Mouse (Mus musculus) c-Kit-positive CD71-positive TER-119-negative erythroid progenitor cells, embryonic 14.5 days (primary cell): ENCODE data around the gene Orc5.
"Not testable (repeated sequence)": the region's sequence is repeated elsewhere in the genome, so short reads cannot be mapped to it uniquely, and the experiment has no call there.

Experiments
- DNase-seq: peaks from one replicate; pipeline ENCODE4 v3.0.0-alpha.2; 2013; ENCODE audit warnings: low read depth

Gene Orc5

DNA sequence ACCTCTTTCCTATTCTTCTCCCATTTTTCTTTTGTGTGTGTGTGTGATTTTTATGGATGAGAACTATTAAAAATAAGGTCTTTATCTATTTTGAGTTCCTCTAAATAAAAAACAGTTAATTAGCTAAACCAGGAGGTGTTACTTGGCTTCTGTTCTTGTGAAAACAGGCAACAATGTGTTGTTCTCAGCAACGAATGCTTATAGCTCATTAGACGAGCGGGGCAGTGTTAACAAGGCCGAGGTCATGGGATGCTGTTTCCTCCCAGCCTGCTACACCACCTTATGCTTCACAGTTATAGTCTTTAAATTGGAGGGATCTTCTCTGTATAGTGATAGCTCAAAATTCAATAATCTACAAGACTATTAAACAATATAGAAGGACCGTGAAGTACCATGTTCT is 17.7 kb downstream of the Orc5 start:
- DNase-seq = no peak

DNA sequence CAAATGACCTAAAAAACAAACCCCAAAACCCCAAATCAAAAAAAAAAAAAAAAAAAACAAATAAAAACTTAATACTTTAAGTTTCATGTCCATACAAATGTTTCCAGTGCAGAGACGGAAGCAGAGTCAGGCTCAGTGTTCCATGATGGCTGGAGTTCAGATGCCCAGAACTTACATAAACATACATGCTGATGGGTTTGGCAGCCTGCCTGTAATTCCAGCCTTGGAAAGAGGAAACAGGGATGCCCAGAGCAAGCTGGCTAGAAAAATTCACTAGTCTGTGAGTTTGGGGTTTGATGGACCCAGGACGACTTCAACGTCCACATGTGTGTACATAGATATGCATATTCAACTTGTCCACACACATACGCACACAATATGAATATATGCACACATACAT is 27.6 kb downstream of the Orc5 start:
- DNase-seq = no peak

DNA sequence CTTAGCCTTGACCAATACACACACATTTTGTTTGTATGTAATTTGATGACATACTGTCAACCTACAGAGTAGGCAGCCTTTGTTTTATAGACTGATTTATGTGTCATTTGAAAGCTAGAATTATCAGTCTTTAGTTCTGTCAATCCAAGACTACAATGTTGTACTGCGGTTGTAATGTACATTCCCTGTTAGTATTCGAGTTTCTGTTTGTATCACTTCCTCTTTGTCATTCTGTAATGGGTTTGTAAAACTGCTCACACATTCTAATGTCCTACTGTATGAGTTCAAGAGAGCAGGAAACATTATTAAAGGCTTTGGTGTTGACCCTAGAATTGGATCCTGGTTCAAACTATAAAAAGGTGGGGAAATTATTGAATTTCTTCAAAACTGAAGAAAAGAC is 30.5 kb downstream of the Orc5 start:
- DNase-seq = no peak

DNA sequence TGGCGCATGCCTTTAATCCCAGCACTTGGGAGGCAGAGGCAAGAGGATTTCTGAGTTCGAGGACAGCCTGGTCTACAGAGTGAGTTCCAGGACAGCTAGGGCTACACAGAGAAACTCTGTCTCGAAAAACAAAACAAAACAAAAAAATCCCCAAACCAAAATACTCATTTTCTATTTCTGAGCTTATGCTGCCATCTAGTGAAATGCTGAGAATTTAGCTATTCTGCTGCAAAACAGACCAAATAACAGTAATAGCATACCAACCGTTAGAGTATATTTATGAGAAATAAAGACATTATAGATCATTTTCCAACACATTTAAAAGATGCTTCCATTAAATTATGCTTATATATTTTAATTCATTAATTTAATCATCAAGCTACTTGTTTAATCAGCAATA is 34.5 kb downstream of the Orc5 start:
- DNase-seq = not testable (repeated sequence)

DNA sequence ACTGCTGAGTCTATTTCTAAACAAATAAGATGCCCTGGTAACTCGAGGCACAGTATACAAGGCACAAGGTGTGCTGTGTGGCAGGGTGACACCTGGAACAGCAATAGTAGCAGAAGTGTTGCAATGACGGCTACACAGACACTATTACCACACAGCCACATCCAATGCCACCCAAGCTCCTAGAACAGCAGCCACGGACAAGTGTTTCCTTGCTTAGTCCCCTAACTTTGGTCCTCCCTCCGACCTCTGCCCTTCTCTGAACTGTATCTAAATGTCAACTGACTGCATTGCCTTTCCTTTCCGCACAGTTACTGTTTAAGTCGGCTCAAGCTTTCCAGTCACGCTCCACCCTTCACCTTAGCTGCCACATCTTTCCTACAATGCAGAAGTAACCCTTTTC is 36.0 kb downstream of the Orc5 start:
- DNase-seq = not testable (repeated sequence)

DNA sequence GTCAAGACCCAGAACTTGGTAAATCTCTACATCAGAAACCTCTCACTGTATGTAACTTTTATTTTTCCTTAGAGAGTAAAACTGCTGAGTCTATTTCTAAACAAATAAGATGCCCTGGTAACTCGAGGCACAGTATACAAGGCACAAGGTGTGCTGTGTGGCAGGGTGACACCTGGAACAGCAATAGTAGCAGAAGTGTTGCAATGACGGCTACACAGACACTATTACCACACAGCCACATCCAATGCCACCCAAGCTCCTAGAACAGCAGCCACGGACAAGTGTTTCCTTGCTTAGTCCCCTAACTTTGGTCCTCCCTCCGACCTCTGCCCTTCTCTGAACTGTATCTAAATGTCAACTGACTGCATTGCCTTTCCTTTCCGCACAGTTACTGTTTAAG is 37.6 kb downstream of the Orc5 start:
- not testable (repeated sequence) for DNase-seq

DNA sequence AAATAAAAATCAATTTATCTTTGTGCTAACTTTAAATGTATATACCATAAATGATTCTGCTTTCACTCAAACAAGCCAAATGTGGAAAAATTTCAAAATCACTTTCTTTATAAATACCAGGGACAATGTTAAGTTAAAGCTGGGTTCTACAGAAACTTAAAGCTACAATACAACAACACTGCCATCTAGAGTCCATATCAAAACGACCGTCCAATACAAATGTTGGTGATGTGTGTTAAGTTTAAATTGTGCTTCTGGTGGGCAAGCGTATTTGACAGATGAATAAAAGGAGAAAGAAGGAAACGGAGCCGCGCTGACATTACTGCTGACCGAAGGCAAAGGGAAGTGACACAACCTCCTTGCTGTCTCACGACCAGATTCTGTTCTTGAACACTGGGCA is 38.4 kb downstream of the Orc5 start:
- no peak for DNase-seq

DNA sequence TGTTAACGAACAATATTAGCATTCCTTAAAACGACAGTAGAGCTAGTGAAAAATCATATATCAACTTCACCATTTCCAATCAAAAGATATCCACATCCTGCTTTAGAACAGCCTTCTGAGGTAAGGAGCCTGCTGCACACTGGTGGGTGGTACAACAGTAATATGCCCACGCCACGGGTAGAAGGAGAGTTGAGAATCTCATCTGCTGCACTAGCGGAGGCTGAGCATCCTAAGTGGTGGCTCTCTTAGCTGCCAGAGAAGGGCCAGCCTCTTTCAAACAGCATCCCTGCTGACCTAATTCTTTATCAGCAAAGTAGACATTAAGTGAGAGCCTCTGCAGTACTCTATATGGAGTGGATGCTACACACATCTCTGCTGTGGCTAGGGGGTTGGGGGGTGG is 41.7 kb downstream of the Orc5 start:
- DNase-seq = no peak

DNA sequence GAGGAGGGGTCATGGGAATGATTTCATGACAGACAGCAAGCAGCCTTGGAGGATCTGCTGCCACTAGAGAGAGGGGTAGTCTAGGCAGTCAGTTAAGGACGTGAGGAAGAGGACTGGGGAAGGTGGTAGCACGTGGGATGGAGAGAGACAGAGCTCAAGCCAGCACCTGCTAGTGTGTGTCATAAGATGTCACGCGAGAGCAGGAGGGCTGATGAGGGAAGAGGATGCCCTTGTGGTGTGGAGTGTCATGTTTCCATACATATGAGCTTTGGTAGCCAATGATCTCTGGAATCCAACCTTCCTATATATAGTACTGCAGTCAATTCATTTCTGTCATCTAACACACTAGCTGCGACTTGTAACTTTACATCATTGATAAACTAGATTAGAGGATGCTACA is 50.8 kb downstream of the Orc5 start:
- no peak for DNase-seq

DNA sequence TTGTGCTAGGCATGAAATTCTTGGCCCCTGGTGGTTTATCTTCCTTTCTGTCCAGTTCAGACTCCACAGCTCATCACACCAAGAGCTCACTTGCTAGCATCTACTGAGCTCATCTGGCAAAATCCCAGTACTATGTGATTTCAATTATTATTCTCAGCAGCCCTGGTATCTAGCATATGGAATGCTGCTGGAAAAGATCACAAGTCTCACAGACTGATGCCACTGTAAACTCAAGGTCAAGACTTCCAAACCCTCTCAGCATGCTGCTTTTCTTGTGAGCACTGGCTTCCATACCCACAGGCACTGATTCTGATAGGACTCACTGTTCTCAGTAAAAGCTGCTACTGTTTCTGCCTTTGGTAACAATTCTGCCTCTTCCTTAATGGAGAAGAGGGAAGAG is 59.1 kb downstream of the Orc5 start:
- no peak for DNase-seq

DNA sequence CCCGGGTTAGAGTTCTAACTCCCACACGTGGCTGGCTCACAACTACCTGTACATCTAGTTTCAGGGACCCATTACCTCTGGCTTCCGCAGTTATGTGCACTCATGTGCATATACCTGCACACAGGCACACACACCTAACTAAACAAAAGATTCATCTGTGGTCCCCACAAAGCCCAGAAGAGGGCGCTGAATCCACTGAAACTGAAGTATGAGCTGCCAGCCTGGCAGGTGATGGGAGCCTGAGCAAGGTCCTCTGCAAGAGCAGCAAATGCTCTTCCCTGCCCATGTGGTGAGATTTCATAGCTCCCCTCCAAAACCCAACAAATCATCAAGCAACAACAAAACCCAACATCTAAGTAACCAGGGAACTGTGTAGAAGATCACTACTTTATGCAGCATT is 61.1 kb downstream of the Orc5 start:
- peak; percentile 27 for DNase-seq

DNA sequence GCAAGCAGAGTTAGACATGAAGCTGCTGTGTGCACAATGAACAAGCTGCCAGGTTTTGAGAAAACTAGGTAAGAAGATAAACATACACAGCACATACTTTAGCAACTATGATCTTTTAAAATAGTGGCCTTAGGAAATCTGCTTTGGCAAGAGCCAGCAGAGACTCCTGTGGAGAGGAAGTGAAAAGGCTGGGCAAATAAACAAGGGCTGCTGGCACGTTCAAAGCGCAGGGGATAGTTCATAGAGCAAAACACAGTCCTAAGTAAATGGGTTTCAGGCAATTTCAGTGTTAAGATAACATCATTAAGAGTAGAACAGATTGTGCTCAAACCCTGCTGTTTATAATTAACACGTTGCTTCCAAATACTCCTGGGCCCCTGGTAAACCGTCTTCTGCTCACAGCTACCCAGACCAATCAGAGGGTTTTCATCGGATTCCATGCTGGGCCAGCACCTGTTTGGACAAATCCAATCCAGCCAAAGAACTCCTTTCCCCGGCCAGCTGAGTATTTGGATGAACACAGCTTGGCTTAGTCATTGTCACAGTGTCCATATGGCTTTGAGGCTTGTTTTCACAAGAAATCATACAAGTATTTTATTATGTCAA is 63.5 kb downstream of the Orc5 start:
- DNase-seq = no peak

DNA sequence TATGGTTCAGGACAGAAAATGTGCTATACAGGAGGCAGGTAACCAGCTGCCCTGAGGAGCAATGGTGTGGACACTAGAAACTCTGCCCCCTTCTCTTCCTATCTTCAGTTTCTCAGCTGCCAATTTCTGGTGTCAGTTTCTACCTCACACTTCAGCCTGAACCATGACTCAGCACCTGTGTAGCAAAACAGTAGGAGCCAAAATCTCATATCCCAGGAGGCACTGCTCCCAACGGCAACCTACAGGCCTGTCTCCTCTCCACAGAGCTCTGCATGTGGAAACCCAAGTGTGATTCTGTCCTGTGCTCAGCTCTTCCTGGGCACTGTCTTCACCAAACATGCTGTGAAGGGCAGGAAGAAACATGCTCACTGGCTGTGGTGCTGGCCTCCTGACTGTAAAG is 64.5 kb downstream of the Orc5 start:
- peak; percentile 19 for DNase-seq

DNA sequence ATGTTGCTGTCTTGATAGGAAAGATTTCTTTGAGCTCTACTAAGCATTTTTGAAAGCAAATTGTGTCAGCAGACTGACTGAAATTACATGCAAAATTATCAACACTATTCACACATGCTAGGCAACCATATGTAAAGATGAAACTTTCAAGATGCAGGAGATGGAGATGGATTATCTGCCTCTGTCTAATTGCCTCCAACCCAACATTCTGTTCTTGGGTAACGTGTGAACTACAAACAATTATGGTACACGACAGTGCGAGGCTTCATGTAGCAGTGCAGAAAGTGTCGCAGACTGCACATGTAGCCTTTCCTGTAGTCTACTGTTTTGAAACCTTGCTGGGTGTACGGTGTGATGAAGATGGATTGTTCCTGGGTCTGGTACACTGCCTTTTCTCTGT is 67.7 kb downstream of the Orc5 start:
- DNase-seq = no peak

DNA sequence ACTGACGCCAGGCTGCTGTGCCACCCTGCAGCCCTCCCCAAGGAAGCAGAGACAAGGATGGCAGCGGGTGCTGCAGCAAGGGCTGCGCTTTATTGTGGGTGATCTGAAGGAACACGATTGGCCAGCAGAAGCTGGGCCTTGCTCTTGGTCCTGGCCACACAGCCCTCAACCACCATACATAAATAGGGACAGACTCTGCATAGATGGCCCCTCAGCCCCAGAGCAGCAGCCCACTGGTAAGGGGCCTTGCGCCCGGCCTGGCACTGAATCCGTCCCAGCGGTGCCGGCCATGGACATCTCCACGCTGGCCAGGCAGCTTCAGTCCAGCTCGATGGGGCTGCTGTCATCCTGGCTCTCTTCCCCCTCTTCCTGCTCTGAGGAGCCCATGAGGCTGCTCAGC is 77.8 kb downstream of the Orc5 start:
- DNase-seq = not testable (repeated sequence)

DNA sequence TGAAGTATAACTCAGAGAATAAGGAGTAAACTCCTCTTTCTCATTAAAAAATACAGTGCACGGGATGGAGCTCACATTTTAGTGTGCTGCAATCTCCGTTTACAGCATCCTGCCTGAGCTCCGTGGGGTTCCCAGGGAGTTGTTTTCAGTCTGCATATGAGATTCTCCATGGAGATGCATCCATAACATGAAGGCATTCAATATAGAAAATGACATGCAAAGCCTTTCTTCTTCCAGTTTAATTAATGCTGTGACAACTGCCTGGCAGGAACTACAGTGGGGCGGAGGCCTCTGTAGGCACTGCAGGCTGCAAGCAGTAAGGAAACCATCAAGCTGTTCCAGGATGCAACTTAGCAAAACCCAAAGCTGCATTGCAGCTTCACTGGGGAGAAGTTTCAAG is 79.0 kb downstream of the Orc5 start:
- no peak for DNase-seq

DNA sequence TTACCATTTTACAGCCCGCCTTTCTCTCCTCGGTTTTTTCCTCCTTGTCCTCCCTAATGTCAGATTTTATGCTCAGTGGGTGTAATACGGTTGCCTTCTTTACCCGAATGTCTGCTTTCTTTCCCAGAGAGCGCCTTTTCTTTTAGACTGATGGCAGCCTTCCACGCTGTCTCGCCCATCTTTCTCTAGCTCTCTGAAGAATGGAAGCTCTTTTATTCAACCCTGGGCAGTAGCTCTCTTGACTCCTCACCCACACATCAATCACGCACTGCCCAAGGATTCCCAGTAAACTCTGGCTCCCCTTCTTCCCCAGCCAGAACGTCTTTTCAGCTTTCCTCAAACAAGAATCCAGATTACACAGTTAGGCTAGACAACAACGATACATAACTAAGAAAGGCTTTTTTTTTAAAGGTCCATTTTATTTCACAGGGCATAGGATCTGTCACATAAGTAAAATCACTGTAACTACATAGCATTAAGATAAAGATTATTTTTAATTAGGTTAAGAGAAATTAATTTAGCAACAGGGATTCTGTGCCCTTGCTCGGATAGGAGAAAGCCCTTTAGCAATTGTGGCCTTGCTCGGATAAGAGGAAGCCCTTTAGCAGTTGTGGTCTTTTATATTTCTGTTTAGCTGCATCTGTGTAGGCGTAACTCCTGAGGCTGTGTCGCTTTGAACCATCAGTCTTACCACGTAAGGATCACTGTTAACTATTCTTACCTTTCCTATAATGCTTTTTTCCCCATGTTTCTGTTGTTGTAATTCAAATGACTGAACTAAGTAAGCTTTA is 97.2 kb downstream of the Orc5 start:
- DNase-seq = no peak

DNA sequence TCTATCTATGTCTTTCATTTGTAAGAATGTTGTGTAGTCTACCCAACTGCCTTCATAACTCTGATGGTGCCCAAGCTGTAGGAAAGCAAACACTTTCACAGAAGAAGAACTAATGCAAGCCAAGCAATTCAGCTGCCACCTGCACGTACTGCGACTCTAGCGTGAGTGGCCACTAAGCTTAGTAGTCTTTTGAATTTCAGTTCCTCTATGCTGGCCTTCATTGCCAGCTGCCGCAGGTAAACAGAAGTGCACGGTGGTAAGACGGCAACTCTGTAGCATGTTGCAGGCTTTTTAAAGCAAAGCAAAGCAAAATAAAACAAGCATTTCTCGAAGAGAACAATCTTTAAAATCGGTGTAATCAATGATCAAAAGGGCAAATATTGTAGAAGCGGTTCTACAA is 97.8 kb downstream of the Orc5 start:
- no peak for DNase-seq

DNA sequence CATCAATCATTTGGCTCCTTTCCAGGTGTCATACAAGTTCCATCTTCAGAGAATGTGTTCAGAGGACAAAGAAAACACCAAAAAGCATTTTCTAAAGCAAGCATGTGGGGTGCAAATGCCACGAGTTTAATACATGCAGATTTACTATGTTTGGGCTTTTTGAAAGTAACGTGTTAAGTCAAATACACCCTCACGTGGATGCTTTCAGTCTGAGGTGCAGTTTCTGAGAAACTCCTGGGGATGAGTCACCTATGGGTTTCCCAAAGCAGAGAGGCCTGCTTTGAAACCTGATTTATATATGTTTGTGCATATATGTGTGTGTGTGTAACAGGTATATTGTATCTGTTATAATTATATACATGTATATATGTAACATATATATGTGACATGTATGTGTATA is 98.5 kb downstream of the Orc5 start:
- no peak for DNase-seq

DNA sequence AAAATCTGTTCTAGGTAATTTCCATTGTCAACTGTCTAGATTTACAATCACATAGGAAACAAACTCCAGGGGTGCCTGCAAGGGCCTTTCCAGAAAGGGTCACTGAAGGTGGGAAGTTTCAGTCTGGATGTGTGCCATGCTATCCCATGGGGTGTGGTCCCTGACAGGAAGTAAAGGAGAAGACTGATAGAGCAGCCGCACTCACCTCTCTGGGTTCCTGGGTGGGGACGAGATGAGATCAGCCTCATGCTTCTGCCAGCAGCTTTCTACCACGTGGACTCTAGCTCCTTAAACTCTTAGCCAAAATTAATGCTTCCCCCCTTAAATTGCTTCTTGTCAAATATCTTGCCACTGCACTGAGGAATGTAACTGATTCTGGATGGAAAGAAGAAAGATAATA is 100.7 kb downstream of the Orc5 start:
- no peak for DNase-seq
